Mouse (Mus musculus) mouse embryonic stem cell (cell line): ENCODE data around the gene Prpf38b.
"Not testable (repeated sequence)": the region's sequence is repeated elsewhere in the genome, so short reads cannot be mapped to it uniquely, and the experiment has no call there.

Experiments
- in situ Hi-C, 2 experiments: fragments of 300-500 bp; cut with MboI; formaldehyde crosslinking; loops; 1 replicate in 1 of 2; 3 replicates in 1 of 2; pipeline ENCODE4 v1.14.3; 2019 to 2020; ENCODE audit warnings: low sequenced_read_pairs in 2 of 2, low pct_unique_long_range_greater_than_20kb in 1 of 2, mixed read lengths in 1 of 2; ENCODE audit not compliant: unreplicated experiment in 1 of 2

The Prpf38b gene

GRCm38 (mm10) chr3:108910303-108911080 lies 1.0 kb downstream of the Prpf38b start:
- in situ Hi-C loops: no loop called here

GRCm38 (mm10) chr3:108902934-108903333 lies 8.6 kb downstream of the Prpf38b start:
- in situ Hi-C loops: no loop called here

GRCm38 (mm10) chr3:108902038-108902437 lies 9.5 kb downstream of the Prpf38b start:
- in situ Hi-C loops: no loop called here

GRCm38 (mm10) chr3:108900681-108901080 lies 10.8 kb downstream of the Prpf38b start:
- in situ Hi-C loops: no loop called here

GRCm38 (mm10) chr3:108900147-108900546 lies 11.4 kb downstream of the Prpf38b start:
- in situ Hi-C loops: no loop called here

- in situ Hi-C loops: no loop called here
Measured at GRCm38 (mm10) chr3:108898640-108899039, 12.9 kb downstream of the Prpf38b start.

GRCm38 (mm10) chr3:108892914-108893313 lies 18.6 kb downstream of the Prpf38b start:
- in situ Hi-C loops: no loop called here

- in situ Hi-C loops: no loop called here
Measured at GRCm38 (mm10) chr3:108892080-108892479, 19.4 kb downstream of the Prpf38b start.

GRCm38 (mm10) chr3:108889908-108890307 lies 21.6 kb downstream of the Prpf38b start, which contains the start of gene Fndc7:
Gene Fndc7 (minus strand): TSS chr3:108890008.
- in situ Hi-C loops: no loop called here

- in situ Hi-C loops: no loop called here
Measured at GRCm38 (mm10) chr3:108887618-108887975, 23.9 kb downstream of the Prpf38b start.

- in situ Hi-C loops: no loop called here
Measured at GRCm38 (mm10) chr3:108886934-108887617, 24.5 kb downstream of the Prpf38b start.

- in situ Hi-C loops: no loop called here
Measured at GRCm38 (mm10) chr3:108885686-108886530, 25.6 kb downstream of the Prpf38b start.

GRCm38 (mm10) chr3:108884706-108885289 lies 26.7 kb downstream of the Prpf38b start:
- in situ Hi-C loops: no loop called here

GRCm38 (mm10) chr3:108883067-108883466 lies 28.5 kb downstream of the Prpf38b start:
- in situ Hi-C loops: no loop called here

- in situ Hi-C loops: not testable (repeated sequence)
Measured at GRCm38 (mm10) chr3:108881873-108882272, 29.7 kb downstream of the Prpf38b start.

GRCm38 (mm10) chr3:108880544-108881507 lies 30.7 kb downstream of the Prpf38b start:
- in situ Hi-C loops: no loop called here

GRCm38 (mm10) chr3:108879836-108880435 lies 31.6 kb downstream of the Prpf38b start:
- in situ Hi-C loops: no loop called here
